Mouse (Mus musculus) right cerebral cortex, postnatal 10 days (tissue): ENCODE results near the gene Smim22.

Experiments used
- DNase-seq, 2 experiments: peaks; one replicate each; pipeline ENCODE4 v3.0.0; 2021; ENCODE audit warnings: low spot score in 2 of 2

The Smim22 gene

GRCm38 (mm10) chr16:5007067-5007466, at the start of gene Smim22:
Smim22 (plus strand) TSS chr16:5007288.
- no peak for DNase-seq

GRCm38 (mm10) chr16:4957446-4957845, 49.6 kb upstream of the Smim22 start:
- DNase-seq, result no peak

GRCm38 (mm10) chr16:4960260-4960659, 46.8 kb upstream of the Smim22 start:
- no peak for DNase-seq

- DNase-seq, result no peak
Measured at GRCm38 (mm10) chr16:4963346-4963745, 43.7 kb upstream of the Smim22 start.

GRCm38 (mm10) chr16:4963797-4964709, 43.0 kb upstream of the Smim22 start, which contains the start of gene Anks3:
Anks3 (minus strand) TSS chr16:4964205.
- DNase-seq, result peak; percentile 99 to 100

- DNase-seq, result peak in 1 of 2 experiments; percentile 47
Measured at GRCm38 (mm10) chr16:4964731-4965391, 42.2 kb upstream of the Smim22 start.

GRCm38 (mm10) chr16:4965392-4966129, 41.5 kb upstream of the Smim22 start:
- no peak for DNase-seq

- DNase-seq, result no peak
Measured at GRCm38 (mm10) chr16:4968426-4968825, 38.7 kb upstream of the Smim22 start.

GRCm38 (mm10) chr16:4969055-4969843, 37.8 kb upstream of the Smim22 start:
- no peak for DNase-seq

GRCm38 (mm10) chr16:4971626-4972025, 35.5 kb upstream of the Smim22 start:
- no peak for DNase-seq

- no peak for DNase-seq
Measured at GRCm38 (mm10) chr16:4974521-4974920, 32.6 kb upstream of the Smim22 start.

- DNase-seq, result no peak
Measured at GRCm38 (mm10) chr16:4976180-4976579, 30.9 kb upstream of the Smim22 start.

GRCm38 (mm10) chr16:4978275-4979051, 28.6 kb upstream of the Smim22 start:
- peak in 1 of 2 experiments; percentile 51 for DNase-seq

- no peak for DNase-seq
Measured at GRCm38 (mm10) chr16:4979755-4980380, 27.2 kb upstream of the Smim22 start.

GRCm38 (mm10) chr16:4984717-4985116, 22.4 kb upstream of the Smim22 start:
- DNase-seq, result no peak

- DNase-seq, result no peak
Measured at GRCm38 (mm10) chr16:4993276-4993675, 13.8 kb upstream of the Smim22 start.

- no peak for DNase-seq
Measured at GRCm38 (mm10) chr16:4997553-4997952, 9.5 kb upstream of the Smim22 start, which contains the start of gene Sept12. Sept12 (minus strand) TSS chr16:4997852.

GRCm38 (mm10) chr16:4998984-4999383, 8.1 kb upstream of the Smim22 start:
- no peak for DNase-seq

GRCm38 (mm10) chr16:5000611-5001010, 6.5 kb upstream of the Smim22 start:
- DNase-seq, result no peak

GRCm38 (mm10) chr16:5007492-5007891, 404 bp downstream of the Smim22 start:
- no peak for DNase-seq
